Mouse (Mus musculus) embryonic facial prominence, embryonic 15.5 days (tissue): ENCODE measurements at regions not wholly inside any gene's neighbourhood (a gene's known extent, or its start where the extent isn't known, plus 50 kb on each side); places are given as distances from the start of the nearest gene placed in this dataset.

Experiments
- ATAC-seq: fragments of 200-750 bp; cut with Nextera tagmentation; 2 replicates; pipeline ENCODE4 v1.8.0; 2017; ENCODE audit warnings: low read depth, moderate TSS enrichment; ENCODE audit not compliant: insufficient number of reproducible peaks, low FRiP score, low TSS enrichment
- H3K27ac ChIP-seq: fragments of 300-500 bp; sonication (generic); replicated peaks from 2 replicates; pipeline ENCODE4 v1.5.1; 2015; ENCODE audit warnings: mild to moderate bottlenecking, inconsistent platforms
- H3K27me3 ChIP-seq: fragments of 300-500 bp; sonication (generic); 2 replicates; pipeline ENCODE4 v1.6.1; 2015; ENCODE audit warnings: inconsistent platforms
- H3K36me3 ChIP-seq: fragments of 300-500 bp; sonication (generic); 2 replicates; pipeline ENCODE4 v1.6.1; 2015; ENCODE audit warnings: mild to moderate bottlenecking, inconsistent platforms
- H3K4me1 ChIP-seq: fragments of 300-500 bp; sonication (generic); 2 replicates; pipeline ENCODE4 v1.6.1; 2015; ENCODE audit warnings: inconsistent platforms
- H3K4me2 ChIP-seq: fragments of 300-500 bp; sonication (generic); replicated peaks from 2 replicates; pipeline ENCODE4 v1.6.1; 2015; ENCODE audit warnings: mild to moderate bottlenecking, inconsistent platforms
- H3K4me3 ChIP-seq: fragments of 300-500 bp; sonication (generic); replicated peaks from 2 replicates; pipeline ENCODE4 v1.5.1; 2015; ENCODE audit warnings: mild to moderate bottlenecking, inconsistent platforms
- H3K9ac ChIP-seq: fragments of 300-500 bp; sonication (generic); 2 replicates; pipeline ENCODE4 v1.6.1; 2015; ENCODE audit warnings: inconsistent platforms
- H3K9me3 ChIP-seq: fragments of 300-500 bp; sonication (generic); replicated peaks from 2 replicates; pipeline ENCODE4 v1.6.1; 2016; ENCODE audit warnings: inconsistent platforms
- whole genome bisulfite sequencing: fragments of 180-500 bp; shearing (Covaris S2); methylation state at CpG from one replicate; pipeline ENCODE4 v1.1.7; 2015; 5-methylcytosine and 5-hydroxymethylcytosine counted together

DNA sequence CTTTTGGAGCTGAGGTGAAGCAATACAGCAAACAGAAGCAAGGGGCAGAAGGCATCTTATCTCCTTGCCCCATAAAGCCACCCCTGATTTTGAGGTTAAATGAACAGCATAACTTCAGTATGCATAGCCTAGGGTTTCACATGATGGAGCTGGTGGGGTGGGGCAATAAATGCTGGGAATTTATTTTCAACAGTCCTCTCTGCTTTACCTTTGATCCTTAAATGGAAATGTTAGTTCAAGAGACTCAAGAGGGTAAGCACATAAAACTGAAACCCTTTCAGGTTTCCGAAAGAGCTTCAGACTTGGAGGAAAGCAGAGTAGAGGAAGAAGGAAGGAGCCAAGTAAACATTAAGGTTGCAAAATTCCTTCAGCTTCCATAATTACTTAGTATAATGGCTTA lies 290.5 kb downstream of the Epha7 start:
- no peak overlapping the region for H3K9ac ChIP-seq
- H3K27ac ChIP-seq = no peak overlapping the region
- H3K4me3 ChIP-seq = no peak overlapping the region
- H3K9me3 ChIP-seq = no peaks in the 10 kb centered on the region
- no peak overlapping the region for H3K4me2 ChIP-seq
- no peak for ATAC-seq
- WGBS = 56% methylated on average over 1 of the region's 1 CpGs
- no peaks in the 10 kb centered on the region for H3K4me1 ChIP-seq
- H3K27me3 ChIP-seq = no peaks in the 10 kb centered on the region
- H3K36me3 ChIP-seq = no peaks in the 10 kb centered on the region

DNA sequence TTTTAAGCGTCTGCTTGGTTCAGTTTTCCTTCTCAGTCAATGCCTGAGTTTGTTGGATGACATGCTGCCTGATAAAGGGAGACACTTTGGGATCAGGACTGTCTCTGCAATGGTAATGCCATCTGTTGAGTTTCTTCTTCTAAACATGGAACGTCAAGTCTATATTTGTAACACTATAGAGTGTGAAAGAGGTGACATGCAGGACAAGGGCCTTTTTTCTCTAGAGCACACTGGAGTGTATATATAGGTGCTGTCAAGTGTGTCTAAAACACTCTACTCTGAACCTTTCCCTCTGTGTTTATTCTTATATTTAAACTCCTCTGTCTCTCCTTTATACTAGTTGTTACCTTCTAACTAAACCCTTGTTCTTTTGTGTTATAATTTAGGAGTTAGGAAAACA lies 299.6 kb downstream of the Epha7 start:
- Histone ChIP-seq H3K4me2 (no peak overlapping the region), H3K27me3 (no peaks in the 10 kb centered on the region), H3K9ac (no peak overlapping the region), H3K9me3 (no peaks in the 10 kb centered on the region), H3K27ac (no peak overlapping the region), H3K4me1 (no peaks in the 10 kb centered on the region), H3K4me3 (no peak overlapping the region), H3K36me3 (no peaks in the 10 kb centered on the region)
- no peak for ATAC-seq
- 65% methylated on average over 2 of the region's 2 CpGs for WGBS

- no peaks in the 10 kb centered on the region for H3K9me3 ChIP-seq
- H3K4me1 ChIP-seq = peaks cover 6% of the 10 kb centered on the region; the same call in 1 of the 2 replicates
- no peaks in the 10 kb centered on the region for H3K27me3 ChIP-seq
- H3K36me3 ChIP-seq = no peaks in the 10 kb centered on the region
- no peak overlapping the region for H3K4me3 ChIP-seq
- WGBS = 83% methylated on average over 4 of the region's 4 CpGs
- H3K27ac ChIP-seq = no peak overlapping the region
- no peak overlapping the region for H3K4me2 ChIP-seq
- no peak for ATAC-seq
- H3K9ac ChIP-seq = no peak overlapping the region
These were observed 304.1 kb downstream of the Epha7 start for GRCm38 (mm10) chr4:29117025-29117424.

GRCm38 (mm10) chr4:29117926-29118325 lies 305.0 kb downstream of the Epha7 start:
- WGBS = 40% methylated on average over 9 of the region's 9 CpGs
- no peaks in the 10 kb centered on the region for H3K36me3 ChIP-seq
- no peaks in the 10 kb centered on the region for H3K9me3 ChIP-seq
- no peaks in the 10 kb centered on the region for H3K27me3 ChIP-seq
- H3K4me1 ChIP-seq = peaks cover 6% of the 10 kb centered on the region; the same call in 1 of the 2 replicates
- peak; percentile 67; the same call in 1 of the 2 replicates for ATAC-seq
- peak overlapping the region; percentile 53 for H3K27ac ChIP-seq
- no peak overlapping the region for H3K4me2 ChIP-seq
- no peak overlapping the region for H3K9ac ChIP-seq
- no peak overlapping the region for H3K4me3 ChIP-seq

GRCm38 (mm10) chr4:29118679-29119479 lies 305.9 kb downstream of the Epha7 start:
- H3K27me3 ChIP-seq = no peaks in the 10 kb centered on the region
- no peak overlapping the region for H3K9ac ChIP-seq
- no peak overlapping the region for H3K4me3 ChIP-seq
- peaks cover 6% of the 10 kb centered on the region; the same call in 1 of the 2 replicates for H3K4me1 ChIP-seq
- no peaks in the 10 kb centered on the region for H3K36me3 ChIP-seq
- H3K9me3 ChIP-seq = no peaks in the 10 kb centered on the region
- WGBS = 50% methylated on average over 7 of the region's 7 CpGs
- 0 out of 2 replicates have a peak, but pooled peaks have one; percentile 47 for ATAC-seq
- H3K4me2 ChIP-seq = no peak overlapping the region
- H3K27ac ChIP-seq = peak overlapping the region; percentile 53; the same call in 1 of the 2 replicates

- peak; percentile 47; the same call in 1 of the 2 replicates for ATAC-seq
- H3K9ac ChIP-seq = no peak overlapping the region
- H3K27me3 ChIP-seq = no peaks in the 10 kb centered on the region
- no peaks in the 10 kb centered on the region for H3K36me3 ChIP-seq
- no peaks in the 10 kb centered on the region for H3K9me3 ChIP-seq
- WGBS = 50% methylated on average over 9 of the region's 9 CpGs
- peak overlapping the region; percentile 17; the same call in 1 of the 2 replicates for H3K27ac ChIP-seq
- peaks cover 6% of the 10 kb centered on the region; the same call in 1 of the 2 replicates for H3K4me1 ChIP-seq
- no peak overlapping the region for H3K4me2 ChIP-seq
- H3K4me3 ChIP-seq = no peak overlapping the region
These were observed 306.7 kb downstream of the Epha7 start for GRCm38 (mm10) chr4:29119480-29120153.

DNA sequence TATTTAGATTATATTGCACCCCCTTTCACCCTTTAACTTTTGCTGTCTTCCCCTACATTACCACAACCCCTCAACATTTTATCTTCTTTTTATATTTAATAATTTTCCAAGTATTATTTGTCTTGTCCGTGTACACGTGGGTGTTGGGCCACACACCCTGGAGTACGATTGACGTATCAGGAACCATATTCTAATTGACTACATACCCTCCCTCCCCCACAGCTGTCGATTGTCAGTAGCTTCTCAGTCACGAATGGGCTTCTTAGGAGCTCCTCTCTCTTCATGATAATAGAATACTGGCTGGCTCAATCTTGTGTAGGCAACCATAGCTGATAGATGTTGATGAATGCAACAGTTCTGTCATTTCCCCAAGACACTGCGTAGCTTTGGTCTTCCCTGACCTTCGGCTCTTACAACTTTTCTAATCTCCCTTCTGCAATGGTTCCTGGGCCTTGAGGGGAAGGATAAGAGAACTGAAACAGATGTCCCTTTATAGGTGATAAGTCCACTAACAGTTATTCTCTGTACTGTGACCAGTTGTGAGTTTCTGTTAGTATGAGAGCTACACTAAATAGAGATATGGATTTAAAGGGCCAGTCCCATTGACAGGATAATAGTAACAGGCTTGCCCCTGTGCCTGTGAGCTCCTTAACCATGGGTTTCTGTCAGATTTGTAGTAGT lies 310.9 kb downstream of the Epha7 start:
- ATAC-seq = no peak
- no peaks in the 10 kb centered on the region for H3K27me3 ChIP-seq
- WGBS = 90% methylated on average over 8 of the region's 8 CpGs
- no peaks in the 10 kb centered on the region for H3K4me1 ChIP-seq
- no peak overlapping the region for H3K9ac ChIP-seq
- no peaks in the 10 kb centered on the region for H3K9me3 ChIP-seq
- H3K27ac ChIP-seq = no peak overlapping the region
- H3K4me2 ChIP-seq = no peak overlapping the region
- H3K36me3 ChIP-seq = no peaks in the 10 kb centered on the region
- no peak overlapping the region for H3K4me3 ChIP-seq

DNA sequence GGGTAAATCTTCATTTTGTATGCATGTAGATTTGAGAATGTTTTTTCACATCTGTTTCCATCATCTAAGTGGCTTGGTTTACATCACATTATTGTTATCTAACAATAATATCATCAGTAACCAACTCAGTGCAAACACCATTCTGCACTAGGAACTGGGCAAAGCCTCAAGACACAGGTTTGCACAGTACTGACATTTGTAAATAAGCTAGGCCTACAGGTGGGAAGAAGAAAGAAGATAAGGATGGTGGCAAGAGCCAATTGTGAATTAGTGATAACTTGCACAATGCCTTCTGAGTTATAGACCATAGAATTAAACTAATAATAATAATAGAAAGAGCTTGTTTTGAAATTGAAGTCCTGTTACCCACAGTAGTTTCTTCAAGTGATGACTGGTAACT lies 317.6 kb downstream of the Epha7 start:
- no peak overlapping the region for H3K4me3 ChIP-seq
- H3K27ac ChIP-seq = no peak overlapping the region
- no peaks in the 10 kb centered on the region for H3K36me3 ChIP-seq
- H3K9me3 ChIP-seq = no peaks in the 10 kb centered on the region
- no peaks in the 10 kb centered on the region for H3K27me3 ChIP-seq
- H3K4me1 ChIP-seq = peaks cover 10% of the 10 kb centered on the region; the same call in 1 of the 2 replicates
- no peak overlapping the region for H3K4me2 ChIP-seq
- no peak overlapping the region for H3K9ac ChIP-seq
- ATAC-seq = no peak

GRCm38 (mm10) chr4:29133404-29134307 lies 320.7 kb downstream of the Epha7 start:
- H3K27ac ChIP-seq = no peak overlapping the region
- peaks cover 10% of the 10 kb centered on the region; the same call in 1 of the 2 replicates for H3K4me1 ChIP-seq
- H3K36me3 ChIP-seq = no peaks in the 10 kb centered on the region
- H3K9ac ChIP-seq = no peak overlapping the region
- no peak overlapping the region; the same call in 1 of the 2 replicates for H3K4me3 ChIP-seq
- H3K27me3 ChIP-seq = no peaks in the 10 kb centered on the region
- WGBS = 47% methylated on average over 21 of the region's 21 CpGs
- no peaks in the 10 kb centered on the region for H3K9me3 ChIP-seq
- peak overlapping the region; percentile 19; the same call in 1 of the 2 replicates for H3K4me2 ChIP-seq
- ATAC-seq = no peak

DNA sequence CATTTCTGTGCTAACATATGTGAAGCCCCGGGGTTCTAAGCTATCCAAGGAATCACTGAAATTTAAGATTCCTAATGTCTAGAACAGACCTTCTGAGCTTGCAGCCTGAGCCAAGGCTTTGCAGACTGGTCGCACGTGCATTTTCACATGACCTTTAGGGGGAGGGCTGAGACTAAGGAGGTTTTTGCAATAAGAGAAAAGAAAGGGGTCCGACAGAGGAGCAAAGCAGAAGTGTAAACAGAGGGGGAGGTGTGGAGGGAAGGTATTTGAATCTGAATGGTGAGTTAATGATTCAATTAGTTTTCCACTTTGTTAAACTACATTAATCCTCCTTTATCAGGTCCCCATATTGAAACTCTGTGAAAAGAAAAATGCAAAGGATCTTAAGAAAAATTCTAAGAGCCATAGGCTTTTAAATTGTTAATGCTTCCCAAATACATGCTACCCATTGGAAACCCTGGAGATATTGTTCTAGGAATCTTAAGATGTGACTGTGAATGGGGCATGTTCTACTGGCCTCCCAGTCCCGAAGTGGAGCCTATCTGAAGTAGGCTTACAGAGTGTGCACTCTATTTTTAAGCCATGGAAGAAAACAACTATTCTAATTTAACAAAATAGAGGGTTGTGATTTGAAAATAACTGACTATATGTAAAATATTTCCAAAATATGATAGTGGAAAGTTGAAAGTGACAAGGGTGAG lies 322.9 kb downstream of the Epha7 start:
- peaks cover 10% of the 10 kb centered on the region; the same call in 1 of the 2 replicates for H3K4me1 ChIP-seq
- no peak overlapping the region for H3K27ac ChIP-seq
- no peaks in the 10 kb centered on the region for H3K36me3 ChIP-seq
- H3K4me2 ChIP-seq = no peak overlapping the region
- no peak overlapping the region for H3K9ac ChIP-seq
- H3K4me3 ChIP-seq = no peak overlapping the region
- no peak for ATAC-seq
- 28% methylated on average over 5 of the region's 5 CpGs for WGBS
- H3K27me3 ChIP-seq = no peaks in the 10 kb centered on the region
- no peaks in the 10 kb centered on the region for H3K9me3 ChIP-seq
